Mouse (Mus musculus) thymus, adult 2 months (tissue): ENCODE data around the gene Trank1. TPM values are rescaled to one million over a fixed set of nuclear protein-coding genes. Genes with fewer than 3 reads are reported as not detected.

Experiments used
- DNase-seq: peaks from one replicate; pipeline ENCODE4 v3.0.0; 2021
- H3K27ac ChIP-seq: fragments of 200-500 bp; 2 replicates; pipeline ENCODE4 v1.5.1; 2012; ENCODE audit warnings: low read length, control low read depth; ENCODE audit not compliant: control insufficient read depth, insufficient read depth
- H3K27me3 ChIP-seq: fragments of 200-500 bp; 2 replicates; pipeline ENCODE4 v1.6.1; 2012; ENCODE audit warnings: mild to moderate bottlenecking, low read length, moderate library complexity, mixed read lengths; ENCODE audit not compliant: control insufficient read depth, insufficient read depth
- H3K36me3 ChIP-seq: fragments of 200-500 bp; 2 replicates; pipeline ENCODE4 v1.6.1; 2012; ENCODE audit warnings: mild to moderate bottlenecking, low read length, moderate library complexity; ENCODE audit not compliant: control insufficient read depth, insufficient read depth
- H3K4me1 ChIP-seq: fragments of 200-500 bp; replicated peaks from 2 replicates; pipeline ENCODE4 v1.6.1; 2012; ENCODE audit warnings: low read length; ENCODE audit not compliant: control insufficient read depth, insufficient read depth
- H3K4me3 ChIP-seq: fragments of 200-500 bp; 2 replicates; pipeline ENCODE4 v1.5.1; 2012; ENCODE audit warnings: mild to moderate bottlenecking, low read length, control low read depth, moderate library complexity; ENCODE audit not compliant: control insufficient read depth, insufficient read depth
- CTCF ChIP-seq: fragments of 200-500 bp; IDR thresholded peaks from 2 replicates; pipeline ENCODE4 v1.5.1; 2012; ENCODE audit warnings: mild to moderate bottlenecking, control low read depth, low read length, moderate library complexity, borderline replicate concordance; ENCODE audit not compliant: control insufficient read depth, poor library complexity, insufficient read depth; ENCODE audit errors: extremely low read depth
- POLR2A ChIP-seq: fragments of 200-500 bp; IDR thresholded peaks from 2 replicates; pipeline ENCODE4 v1.6.1; 2012; ENCODE audit warnings: mild to moderate bottlenecking, low read length, control low read depth, moderate library complexity; ENCODE audit not compliant: control insufficient read depth, poor library complexity, insufficient read depth; ENCODE audit errors: extremely low read depth
- WGBS: fragments of 180-500 bp; shearing (Covaris S2); methylation state at CpG from one replicate; pipeline ENCODE4 v1.1.7; 2018; 5-methylcytosine and 5-hydroxymethylcytosine counted together
- polyA plus RNA-seq: library from polyadenylated mRNA; depleted of rRNA; stranded (reverse); fragments of >200 nt; gene quantifications from 2 replicates; pipeline ENCODE4 v1.2.3, GENCODE M21; 2012; rRNA removed

The Trank1 gene
- 0.11 and 0.13 TPM in 2 replicates for polyA plus RNA-seq

DNA sequence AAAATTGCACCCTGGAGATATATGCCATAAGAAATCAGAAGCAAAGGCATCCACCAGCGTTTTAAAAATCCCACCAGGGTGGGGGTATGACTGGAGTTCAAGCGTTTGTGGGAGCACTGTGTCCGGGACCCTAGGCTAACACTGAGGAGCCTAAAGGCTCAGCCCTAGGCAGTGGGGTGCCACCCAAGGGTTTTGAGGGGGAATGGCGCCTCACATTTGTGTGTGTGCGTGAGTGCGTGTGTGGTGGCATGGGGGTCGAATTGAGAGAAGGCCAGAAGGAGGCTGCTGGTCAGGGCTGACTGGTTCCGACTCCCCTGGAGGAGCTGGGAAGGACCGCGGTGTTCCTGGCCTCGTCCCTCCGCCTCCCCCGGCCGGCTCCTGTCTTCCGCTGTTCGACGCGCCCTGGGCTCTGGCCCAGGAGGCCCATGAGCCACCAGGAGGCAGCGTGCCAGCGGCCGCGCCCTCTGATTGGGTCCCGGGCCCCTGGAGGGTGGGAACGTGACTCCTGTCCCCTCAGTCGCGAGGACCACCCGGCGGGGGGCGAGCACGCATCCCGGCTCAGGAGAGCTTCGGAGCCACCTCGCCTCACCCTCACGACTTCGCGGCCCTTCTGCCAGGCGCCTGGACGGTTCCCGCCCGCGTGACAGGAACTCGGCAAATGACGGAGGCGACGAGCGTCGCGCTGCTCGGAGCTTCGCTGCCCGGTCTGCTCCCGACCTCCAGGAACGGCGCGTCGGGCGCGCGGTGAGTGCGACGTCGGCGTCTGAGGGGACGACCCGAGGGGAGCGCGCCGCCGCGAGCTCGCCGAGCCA, at the start of gene Trank1:
Gene Trank1, plus strand, starts transcription at position 709 of the 812 bp plus-strand sequence.
- DNase-seq, result no peak
- Histone ChIP-seq H3K27me3 (peaks cover 18% of the 10 kb centered on the region), H3K27ac (no peak within 1 kb of the TSS), H3K4me3 (no peak within 1 kb of the TSS), H3K4me1 (peaks cover 7% of the 10 kb centered on the region), H3K36me3 (no peaks in the 10 kb centered on the region)
- WGBS, result 25% methylated on average over 72 of the region's 72 CpGs
- TF ChIP-seq CTCF, result no peak
- no peak for TF ChIP-seq POLR2A

DNA sequence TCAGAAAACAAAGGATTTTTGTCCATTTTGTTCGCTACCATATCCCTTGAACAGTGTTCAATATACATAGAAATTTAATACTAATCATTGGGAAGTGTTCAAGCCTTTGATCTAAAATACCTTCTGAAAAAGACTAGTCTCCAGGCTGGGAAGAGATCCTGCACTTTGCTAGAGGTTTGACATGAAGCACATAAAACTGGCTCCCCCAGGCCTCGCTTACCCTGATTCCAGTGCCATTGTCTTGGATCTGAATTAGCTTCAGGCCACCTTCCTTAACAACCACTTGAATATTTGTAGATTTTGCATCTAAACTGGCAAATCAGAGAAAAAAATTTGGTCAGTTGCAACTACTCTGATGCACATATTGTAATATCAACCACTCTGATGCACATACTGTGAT, 43.5 kb upstream of the Trank1 start:
- no peak for DNase-seq

DNA sequence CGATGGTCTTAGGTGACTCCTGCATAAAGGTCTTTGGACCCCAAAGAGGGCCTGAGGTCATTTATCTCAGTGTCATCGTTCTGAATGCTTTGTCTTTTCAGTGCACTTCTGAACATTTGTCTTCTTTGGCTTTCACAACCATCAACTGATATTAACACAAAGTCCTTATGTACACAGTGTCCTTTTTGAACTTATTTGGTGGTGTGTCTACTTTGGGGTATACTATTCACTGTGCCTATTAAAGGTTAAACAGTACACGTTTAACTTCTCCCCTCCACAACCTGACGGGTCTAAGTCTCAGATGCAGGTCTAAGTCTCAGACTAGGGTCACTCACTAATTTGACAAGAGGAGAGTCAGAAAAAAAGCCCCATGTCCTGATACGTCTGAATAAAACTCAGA, 40.9 kb upstream of the Trank1 start:
- peaks cover 7% of the 10 kb centered on the region for H3K4me1 ChIP-seq

More for the DNA sequence above, 43.5 kb upstream of the Trank1 start:
- Histone ChIP-seq H3K27ac (no peak overlapping the region), H3K4me1 (no peaks in the 10 kb centered on the region), H3K36me3 (peaks cover 21% of the 10 kb centered on the region; the same call in 1 of the 2 replicates), H3K27me3 (no peaks in the 10 kb centered on the region), H3K4me3 (no peak overlapping the region)
- 98% methylated on average over 2 of the region's 2 CpGs for WGBS
- no peak for TF ChIP-seq POLR2A
- TF ChIP-seq CTCF, result no peak

DNA sequence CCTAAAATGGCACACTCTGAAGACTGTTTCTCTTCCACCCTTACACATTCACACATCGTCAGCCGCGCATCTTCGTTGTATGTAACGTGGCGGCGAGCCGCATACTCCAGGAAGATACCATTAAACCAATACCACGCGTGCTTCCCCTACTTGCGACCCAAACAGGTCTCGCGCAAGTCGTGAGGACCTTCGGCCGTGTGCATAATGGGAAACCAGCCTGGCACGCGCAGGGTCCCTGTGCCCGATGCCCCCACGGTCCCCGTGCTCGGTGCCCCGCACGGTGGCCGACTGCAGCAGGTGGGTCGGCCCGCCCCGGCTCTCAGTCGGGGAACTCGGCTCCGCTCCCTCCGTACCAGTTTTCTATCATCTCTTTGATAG, 40.5 kb upstream of the Trank1 start:
- no peak for DNase-seq
- H3K27ac ChIP-seq, result peak overlapping the region; percentile 47
- H3K27me3 ChIP-seq, result no peaks in the 10 kb centered on the region
- peaks cover 9% of the 10 kb centered on the region; the same call in 1 of the 2 replicates for H3K36me3 ChIP-seq
- H3K4me3 ChIP-seq, result peak overlapping the region; percentile 86
- peaks cover 7% of the 10 kb centered on the region for H3K4me1 ChIP-seq
- WGBS, result under 1% methylated on average over 32 of the region's 32 CpGs
- TF ChIP-seq POLR2A (no peak), CTCF (no peak)

More for the DNA sequence above, 40.9 kb upstream of the Trank1 start:
- no peak for DNase-seq
- Histone ChIP-seq H3K36me3 (peaks cover 9% of the 10 kb centered on the region; the same call in 1 of the 2 replicates), H3K27me3 (no peaks in the 10 kb centered on the region), H3K4me3 (no peak overlapping the region), H3K27ac (no peak overlapping the region)
- TF ChIP-seq CTCF, result no peak
- no peak for TF ChIP-seq POLR2A
- WGBS, result 11% methylated on average over 5 of the region's 5 CpGs

DNA sequence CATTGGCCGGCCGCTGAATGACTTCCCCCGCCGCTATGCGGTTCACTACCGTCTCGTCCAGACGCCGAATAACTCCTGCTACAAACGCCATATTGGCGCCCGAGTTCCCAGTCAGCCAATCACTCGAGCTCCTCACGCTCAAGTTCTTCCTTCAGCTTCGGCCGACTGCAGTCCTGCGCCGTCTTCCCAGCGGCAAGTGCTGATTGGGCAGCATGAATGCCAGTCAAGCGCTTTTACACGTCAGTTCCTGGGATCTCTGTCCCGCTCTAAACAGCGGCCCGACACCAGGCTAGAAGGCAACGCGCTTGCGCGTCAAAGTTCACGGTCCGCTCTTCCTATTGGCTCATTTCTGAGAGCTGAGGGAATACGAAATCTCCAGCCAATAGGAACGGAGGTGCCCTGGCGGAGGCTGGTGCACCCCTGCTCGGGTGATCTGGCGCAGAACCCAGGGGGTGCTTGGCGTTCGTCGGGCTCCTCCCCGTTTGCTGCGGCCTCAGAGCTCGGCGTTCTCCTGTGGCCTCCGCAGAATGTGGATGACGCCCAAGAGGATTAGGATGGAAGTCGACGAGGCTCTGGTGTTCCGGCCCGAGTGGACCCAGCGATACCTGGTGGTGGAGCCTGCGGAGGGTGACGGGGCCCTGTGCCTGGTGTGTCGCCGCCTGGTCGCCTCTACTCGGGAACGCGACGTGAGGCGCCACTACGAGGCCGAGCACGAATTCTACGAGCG, 39.9 kb upstream of the Trank1 start, which contains the start of the genes Mlh1 and Epm2aip1:
Gene Mlh1, minus strand, starts transcription at position 358 of the 727 bp plus-strand sequence.
Gene Epm2aip1, plus strand, starts transcription at position 496 of the 727 bp plus-strand sequence.
- peak; percentile 98 for DNase-seq
- H3K27me3 ChIP-seq, result no peaks in the 10 kb centered on the region
- TF ChIP-seq POLR2A, result peak; percentile 99
- no peak for TF ChIP-seq CTCF
- under 1% methylated on average over 64 of the region's 64 CpGs for WGBS
- H3K4me1 ChIP-seq, result peaks cover 7% of the 10 kb centered on the region
- peaks cover 8% of the 10 kb centered on the region for H3K36me3 ChIP-seq
- H3K27ac ChIP-seq, result peak within 1 kb of the TSS; percentile 76
- peak within 1 kb of the TSS; percentile 86 for H3K4me3 ChIP-seq

DNA sequence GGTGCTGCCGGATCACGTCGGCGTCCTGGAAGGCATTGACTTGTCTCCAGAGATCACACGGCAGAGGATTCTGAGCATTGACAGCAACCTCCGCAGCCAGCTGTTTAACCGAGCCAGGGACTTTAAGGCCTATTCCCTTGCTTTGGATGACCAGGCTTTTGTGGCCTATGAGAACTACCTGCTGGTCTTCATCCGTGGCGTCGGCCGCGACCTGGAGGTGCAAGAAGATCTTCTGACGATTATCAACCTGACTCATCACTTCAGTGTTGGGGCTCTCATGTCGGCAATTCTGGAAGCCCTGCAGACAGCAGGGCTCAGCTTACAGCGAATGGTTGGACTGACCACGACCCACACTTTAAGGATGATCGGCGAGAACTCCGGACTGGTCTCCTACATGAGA, 39.2 kb upstream of the Trank1 start:
- Histone ChIP-seq H3K27ac (peak overlapping the region; percentile 76), H3K4me3 (peak overlapping the region; percentile 72), H3K36me3 (peaks cover 7% of the 10 kb centered on the region), H3K4me1 (peaks cover 7% of the 10 kb centered on the region), H3K27me3 (no peaks in the 10 kb centered on the region)
- no peak for DNase-seq
- no peak for TF ChIP-seq CTCF
- TF ChIP-seq POLR2A, result no peak
- WGBS, result 5% methylated on average over 19 of the region's 19 CpGs
